Mouse (Mus musculus) gastrocnemius, adult 8-10 months (tissue): ENCODE measurements around the gene Atad2b. TPM values are rescaled to one million over a fixed set of nuclear protein-coding genes. Genes with fewer than 3 reads are reported as not detected.
A peak's percentile ranks its signal among the peaks of the same experiment; 100 is the strongest.
"Not testable (repeated sequence)": the region's sequence is repeated elsewhere in the genome, so short reads cannot be mapped to it uniquely, and the experiment has no call there.

Experiments
- DNase-seq, 2 experiments: peaks; one replicate each; pipeline ENCODE4 v3.0.0; 2022; ENCODE audit warnings: low spot score in 2 of 2
- total RNA-seq, 4 experiments: library from RNA; stranded (reverse); gene quantifications; 2 replicates each; pipeline ENCODE4 v1.2.4; 2022

The Atad2b gene
- 10 to 100 TPM; 10.0 to 11.2 (median 10.6) TPM for total RNA-seq

GRCm38 (mm10) chr12:4916994-4917804, at the start of gene Atad2b:
Atad2b (plus strand) TSS chr12:4917353.
- DNase-seq, result peak; percentile 93 to 96

DNA sequence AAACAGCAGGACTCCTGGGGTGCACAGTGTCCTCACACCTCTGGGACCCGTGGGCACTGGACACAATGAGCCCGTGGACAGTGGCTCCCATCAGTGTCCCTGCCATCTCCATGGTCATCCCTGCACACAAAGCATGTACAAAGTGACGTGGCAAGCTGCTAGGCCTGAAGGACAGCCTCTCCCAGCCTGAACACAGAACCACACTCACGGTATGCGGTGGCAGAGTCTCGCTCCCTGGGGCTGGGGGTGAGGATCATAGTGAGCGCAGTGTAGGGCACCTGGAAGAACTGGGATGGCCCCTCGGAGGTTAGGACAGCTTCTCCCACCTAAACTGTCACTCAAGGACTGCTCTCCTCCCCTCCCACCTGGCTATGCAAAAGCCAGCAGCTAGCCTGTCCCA, 48.2 kb upstream of the Atad2b start:
- no peak for DNase-seq

- no peak for DNase-seq
These were observed 45.9 kb upstream of the Atad2b start for GRCm38 (mm10) chr12:4871260-4871659.

DNA sequence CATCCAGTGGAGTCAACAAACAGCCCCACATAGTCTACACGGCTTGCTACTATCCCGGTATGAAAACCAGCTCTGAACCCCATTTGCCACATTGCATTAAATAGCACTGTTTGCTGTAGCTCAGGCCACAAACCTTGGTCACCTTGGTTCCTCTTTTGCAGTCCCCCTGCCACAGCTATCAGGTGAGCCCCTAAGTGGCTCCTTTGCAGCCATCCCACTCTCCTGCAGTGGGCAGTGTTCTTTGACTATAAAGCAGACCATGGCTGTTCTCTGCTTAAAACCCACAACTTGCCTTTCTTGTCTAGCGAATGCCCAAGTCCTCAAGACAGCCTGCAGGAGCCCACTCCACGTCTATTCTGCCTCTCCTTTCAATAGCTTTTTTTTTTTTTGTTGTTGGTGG, 44.9 kb upstream of the Atad2b start:
- DNase-seq, result no peak

- DNase-seq, result no peak
These were observed 44.1 kb upstream of the Atad2b start for GRCm38 (mm10) chr12:4872983-4873477.

- DNase-seq, result no peak
These were observed 43.6 kb upstream of the Atad2b start for GRCm38 (mm10) chr12:4873531-4873930.

DNA sequence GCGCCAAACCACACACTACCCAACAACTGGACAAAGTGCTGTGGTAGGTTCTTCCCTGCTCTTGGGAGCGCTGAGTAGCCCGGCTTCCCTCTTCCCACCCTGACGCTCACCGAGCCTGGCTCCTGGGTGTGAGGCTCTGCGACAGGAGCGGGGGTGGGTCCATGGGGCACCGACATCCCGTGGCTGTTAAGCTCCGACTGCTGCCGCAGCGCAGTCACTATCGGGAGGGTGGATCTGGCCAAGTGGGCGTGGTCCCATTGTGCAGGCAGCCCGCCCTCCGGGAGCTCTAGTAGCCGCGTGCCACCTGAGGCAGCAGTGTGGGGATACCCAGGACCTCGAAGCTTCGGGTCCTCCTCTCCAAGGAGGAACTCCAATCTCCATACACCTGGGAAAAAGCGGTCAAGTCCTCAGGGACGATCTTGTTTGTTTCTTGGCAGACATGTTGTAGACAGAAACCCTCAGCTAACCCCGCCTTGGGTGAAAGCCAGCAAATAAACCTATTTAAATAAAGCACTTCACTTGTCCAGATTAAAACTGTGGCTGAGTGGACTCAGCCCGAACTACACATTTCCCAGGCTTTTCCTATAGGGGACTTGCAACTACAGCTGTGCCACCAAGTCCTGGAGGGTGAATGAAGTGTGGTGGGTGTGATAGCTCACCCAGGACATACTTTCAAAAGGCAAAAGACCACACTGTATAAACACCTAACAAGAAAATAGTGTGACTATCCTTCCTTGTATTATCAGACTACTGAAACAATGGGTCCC, 42.8 kb upstream of the Atad2b start, which contains the start of gene Mfsd2b:
Mfsd2b (minus strand) TSS at position 199 of the 767 bp plus-strand sequence.
- DNase-seq, result peak; percentile 28 to 53

GRCm38 (mm10) chr12:4875623-4876022, 41.5 kb upstream of the Atad2b start:
- no peak for DNase-seq

GRCm38 (mm10) chr12:4878296-4878783, 38.8 kb upstream of the Atad2b start:
- no peak for DNase-seq

DNA sequence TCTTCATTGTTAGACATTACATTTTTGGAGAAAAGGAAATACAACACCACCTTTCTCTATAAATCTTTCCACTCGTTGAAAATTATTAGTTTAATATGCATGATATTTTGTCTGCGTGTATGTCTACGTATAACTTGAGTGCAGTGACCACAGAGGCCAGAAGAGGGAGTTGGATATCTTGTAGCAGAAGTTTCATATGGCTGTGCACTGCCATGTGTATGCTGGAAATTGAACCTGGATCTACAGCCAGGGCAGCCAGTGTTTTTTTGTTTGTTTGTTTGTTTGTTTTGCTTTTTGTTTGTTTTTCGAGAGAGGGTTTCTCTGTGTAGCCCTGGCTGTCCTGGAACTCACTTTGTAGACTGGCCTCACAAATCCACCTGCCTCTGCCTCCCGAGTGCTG, 38.1 kb upstream of the Atad2b start:
- no peak for DNase-seq

- DNase-seq, result no peak
These were observed 35.1 kb upstream of the Atad2b start for GRCm38 (mm10) chr12:4882086-4882485.

- DNase-seq, result no peak
These were observed 32.1 kb upstream of the Atad2b start for GRCm38 (mm10) chr12:4885062-4885461.

- DNase-seq, result not testable (repeated sequence)
These were observed 30.6 kb upstream of the Atad2b start for GRCm38 (mm10) chr12:4886581-4886980.

DNA sequence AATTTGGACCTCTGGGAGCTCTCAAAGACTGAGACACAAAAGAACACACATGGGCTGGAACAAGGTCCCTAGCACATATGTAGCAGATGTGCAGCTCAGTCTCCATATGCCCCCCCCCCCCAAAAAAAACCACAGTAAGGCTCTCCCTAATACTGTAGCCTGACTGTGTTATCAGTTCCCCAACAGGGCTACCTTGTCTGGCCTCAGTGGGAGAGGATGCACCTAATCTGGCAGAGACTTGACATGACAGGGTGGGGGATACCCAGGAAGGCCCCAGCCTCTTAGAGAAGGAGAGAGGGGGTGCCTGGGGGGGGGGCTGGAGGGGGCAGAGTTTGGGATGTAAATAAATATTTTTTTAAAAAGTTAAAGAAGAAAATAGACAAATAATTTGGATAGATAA, 28.4 kb upstream of the Atad2b start:
- no peak for DNase-seq

GRCm38 (mm10) chr12:4889251-4889650, 27.9 kb upstream of the Atad2b start:
- peak in 1 of 2 experiments; percentile 9 for DNase-seq

GRCm38 (mm10) chr12:4889891-4890290, 27.3 kb upstream of the Atad2b start:
- DNase-seq, result no peak

GRCm38 (mm10) chr12:4898024-4898423, 19.1 kb upstream of the Atad2b start:
- DNase-seq, result no peak

- DNase-seq, result no peak
These were observed 11.2 kb upstream of the Atad2b start for GRCm38 (mm10) chr12:4905946-4906345.

DNA sequence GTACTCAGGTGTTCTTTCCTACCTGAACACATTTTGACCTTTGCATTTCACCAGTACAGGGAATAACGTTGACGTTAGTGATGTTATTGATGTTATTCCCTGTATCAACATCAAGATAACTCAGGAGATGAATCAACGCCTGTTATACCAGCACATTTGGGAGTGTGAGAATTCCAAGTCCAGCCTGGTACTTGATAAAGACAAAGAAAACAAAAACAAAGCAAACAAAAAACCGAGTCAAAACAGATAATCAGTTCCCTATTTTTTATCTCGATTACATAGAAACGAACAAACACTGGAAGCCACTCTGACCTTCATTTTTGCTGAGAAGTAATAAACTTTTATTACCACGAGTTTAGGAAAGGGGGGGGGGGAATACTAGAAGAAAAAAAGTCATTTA, 10.7 kb upstream of the Atad2b start:
- DNase-seq, result no peak

DNA sequence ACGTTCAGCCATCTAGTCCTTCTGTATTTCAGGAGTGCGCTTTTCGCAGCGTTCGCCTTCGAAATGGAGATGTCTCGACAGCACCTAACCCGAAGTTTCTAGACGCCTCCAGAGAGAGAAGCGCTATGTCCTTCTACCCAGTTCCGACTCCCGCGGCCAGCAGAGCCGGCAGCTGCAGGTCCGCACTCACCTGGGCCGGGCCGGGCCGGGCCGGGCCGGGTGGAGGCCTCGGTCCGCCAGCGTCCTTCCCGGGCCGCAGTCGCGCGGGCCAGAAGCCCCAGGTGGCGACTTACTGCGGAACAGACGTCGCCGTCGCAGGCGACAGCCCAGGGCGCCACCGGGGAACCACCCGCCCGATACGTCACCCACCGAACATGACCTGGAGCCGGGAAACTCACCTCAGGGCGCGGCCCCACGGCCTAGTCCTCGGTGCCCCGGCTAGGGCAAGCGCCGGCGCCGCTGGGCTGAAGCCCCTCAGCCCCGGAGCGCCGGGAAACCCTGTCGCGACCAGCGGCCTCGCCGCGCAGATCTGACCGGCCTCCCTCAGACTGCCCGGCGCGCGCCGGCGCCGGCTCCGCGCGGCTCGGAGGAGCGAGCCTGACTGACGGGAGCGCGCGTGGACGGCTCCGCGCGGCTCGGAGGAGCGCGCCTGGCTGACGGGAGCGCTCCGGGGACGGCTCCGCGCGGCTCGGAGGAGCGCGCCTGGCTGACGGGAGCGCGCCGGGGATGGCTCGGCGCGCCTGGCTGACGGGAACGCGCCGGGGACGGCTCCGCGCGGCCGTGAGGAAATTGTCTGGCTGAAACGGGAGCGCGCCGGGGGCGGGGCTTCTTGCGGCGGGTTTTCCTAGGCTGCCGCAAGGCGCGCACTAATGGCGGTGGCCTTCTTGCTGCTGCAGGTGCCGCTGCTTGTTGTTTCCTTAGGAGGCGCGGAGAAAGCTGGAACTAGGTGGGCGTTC, 9.9 kb upstream of the Atad2b start, which contains the start of gene Ubxn2a:
Ubxn2a (minus strand) TSS at position 755 of the 956 bp plus-strand sequence.
- DNase-seq, result peak; percentile 93 to 96

GRCm38 (mm10) chr12:4908391-4908790, 8.8 kb upstream of the Atad2b start:
- no peak for DNase-seq
